8 mouse cellular contexts compared by ENCODE assay signal in genomic region chr19:43675525-43676400, GRCm38 (mm10). TPM values are rescaled to one million over a fixed set of nuclear protein-coding genes. Genes with fewer than 3 reads are reported as not detected.
A peak's percentile ranks its signal among the peaks of the same experiment; 100 is the strongest.
DNase-seq lines count a peak whose midpoint lies in the region; ATAC-seq and TF ChIP-seq lines count a peak whose summit lies in the region.

No protein-coding gene starts in this region.

- no peak for ATAC-seq in hindbrain, embryonic 14.5 days (ENCODE audit: low FRiP score)
- ATAC-seq in liver, embryonic 14.5 days (ENCODE audit: insufficient read depth), result 0 out of 2 replicates have a peak, but pooled peaks have one; percentile 2
- 0 out of 2 replicates have a peak, but pooled peaks have one; percentile 6 for ATAC-seq in neural tube, embryonic 14.5 days (ENCODE audit: low read depth)

- H3K27ac ChIP-seq in heart, embryonic 10.5 days, result peak overlapping the region; percentile 97
- H3K27ac ChIP-seq in embryonic facial prominence, embryonic 10.5 days (replicated peaks), result peak overlapping the region; percentile 90
- peak overlapping the region; percentile 92 for H3K27ac ChIP-seq in hindbrain, embryonic 14.5 days
- peak overlapping the region; percentile 78 for H3K27ac ChIP-seq in liver, embryonic 14.5 days
- peak overlapping the region; percentile 94 for H3K27ac ChIP-seq in neural tube, embryonic 14.5 days (ENCODE audit: low read depth, low read length)

- H3K36me3 ChIP-seq in heart, embryonic 10.5 days, result no peaks in the 10 kb centered on the region
- no peaks in the 10 kb centered on the region for H3K36me3 ChIP-seq in embryonic facial prominence, embryonic 10.5 days (replicated peaks)
- H3K36me3 ChIP-seq in hindbrain, embryonic 14.5 days (replicated peaks; ENCODE audit: control insufficient read depth, insufficient read depth), result no peaks in the 10 kb centered on the region
- no peaks in the 10 kb centered on the region for H3K36me3 ChIP-seq in liver, embryonic 14.5 days (replicated peaks; ENCODE audit: control insufficient read depth, insufficient read depth, low read depth)
- H3K36me3 ChIP-seq in neural tube, embryonic 14.5 days (ENCODE audit: control insufficient read depth, insufficient read depth, low read length), result no peaks in the 10 kb centered on the region

- H3K9ac ChIP-seq in hindbrain, embryonic 14.5 days, result peak overlapping the region; percentile 58
- H3K9ac ChIP-seq in liver, embryonic 14.5 days (replicated peaks), result peak overlapping the region; percentile 88
- peak overlapping the region; percentile 62 for H3K9ac ChIP-seq in neural tube, embryonic 14.5 days (replicated peaks; ENCODE audit: low read depth, low read length)

- H3K4me1 ChIP-seq in heart, embryonic 10.5 days, result peaks cover 23% of the 10 kb centered on the region
- H3K4me1 ChIP-seq in embryonic facial prominence, embryonic 10.5 days, result peaks cover 25% of the 10 kb centered on the region
- peaks cover 20% of the 10 kb centered on the region for H3K4me1 ChIP-seq in hindbrain, embryonic 14.5 days (replicated peaks; ENCODE audit: control insufficient read depth, insufficient read depth, low read length)
- peaks cover 9 to 15% of the 10 kb centered on the region in 2 experiments for H3K4me1 ChIP-seq in liver, embryonic 14.5 days (replicated peaks; ENCODE audit: control insufficient read depth in 2 of 2, insufficient read depth in 2 of 2, low read length in 1 of 2)
- H3K4me1 ChIP-seq in neural tube, embryonic 14.5 days (ENCODE audit: control insufficient read depth, insufficient read depth, low read length), result peaks cover 9% of the 10 kb centered on the region; the same call in 1 of the 2 replicates

- TF ChIP-seq CTCF in liver, embryonic 14.5 days (IDR thresholded peaks at IDR 0.05; ENCODE audit: low read depth), result no peak

- peaks cover 2% of the 10 kb centered on the region; the same call in 1 of the 2 replicates for H3K9me3 ChIP-seq in heart, embryonic 10.5 days
- H3K9me3 ChIP-seq in embryonic facial prominence, embryonic 10.5 days, result no peaks in the 10 kb centered on the region
- no peaks in the 10 kb centered on the region for H3K9me3 ChIP-seq in hindbrain, embryonic 14.5 days (ENCODE audit: control insufficient read depth, low read length)
- H3K9me3 ChIP-seq in liver, embryonic 14.5 days (ENCODE audit: control insufficient read depth, low read length), result no peaks in the 10 kb centered on the region
- H3K9me3 ChIP-seq in neural tube, embryonic 14.5 days (ENCODE audit: control insufficient read depth, low read length), result no peaks in the 10 kb centered on the region

- DNase-seq in heart, embryonic 10.5 days (ENCODE audit: low spot score), result no peak
- no peak for DNase-seq in heart, adult 8-10 months (ENCODE audit: low spot score)
- peak; percentile 32 for DNase-seq in ES-CJ7 (ENCODE audit: low read depth, low spot score)
- DNase-seq in embryonic facial prominence, embryonic 10.5 days (ENCODE audit: low spot score), result no peak
- DNase-seq in hindbrain, embryonic 14.5 days (ENCODE audit: low spot score), result peak; percentile 36
- peak in 1 of 3 experiments; percentile 33 for DNase-seq in liver, embryonic 14.5 days (ENCODE audit: low read depth in 3 of 3, low spot score in 3 of 3)
- DNase-seq in cerebellum, adult 8-10 months, result no peak

- peak overlapping the region; percentile 83 for H3K4me2 ChIP-seq in hindbrain, embryonic 14.5 days (replicated peaks)
- H3K4me2 ChIP-seq in liver, embryonic 14.5 days (ENCODE audit: low read depth), result peak overlapping the region; percentile 99
- H3K4me2 ChIP-seq in neural tube, embryonic 14.5 days (ENCODE audit: low read depth, low read length), result peak overlapping the region; percentile 74

- peak overlapping the region; percentile 96 for H3K4me3 ChIP-seq in heart, embryonic 10.5 days
- peak overlapping the region; percentile 93 for H3K4me3 ChIP-seq in embryonic facial prominence, embryonic 10.5 days
- peak overlapping the region; percentile 97 for H3K4me3 ChIP-seq in hindbrain, embryonic 14.5 days (replicated peaks; ENCODE audit: low read length)
- peak overlapping the region; percentile 73 to 75 for H3K4me3 ChIP-seq in liver, embryonic 14.5 days (ENCODE audit: insufficient read depth in 1 of 2, low read depth in 2 of 2, low read length in 2 of 2)
- H3K4me3 ChIP-seq in neural tube, embryonic 14.5 days (ENCODE audit: low read depth, low read length), result peak overlapping the region; percentile 62

- peaks cover 21% of the 10 kb centered on the region; the same call in 1 of the 2 replicates for H3K27me3 ChIP-seq in heart, embryonic 10.5 days (ENCODE audit: insufficient read depth, poor library complexity, severe bottlenecking)
- peaks cover 20% of the 10 kb centered on the region for H3K27me3 ChIP-seq in embryonic facial prominence, embryonic 10.5 days (replicated peaks; ENCODE audit: low read depth, poor library complexity, severe bottlenecking)
- no peaks in the 10 kb centered on the region for H3K27me3 ChIP-seq in hindbrain, embryonic 14.5 days (ENCODE audit: control insufficient read depth, insufficient read depth, low read length)
- no peaks in the 10 kb centered on the region for H3K27me3 ChIP-seq in liver, embryonic 14.5 days (ENCODE audit: control insufficient read depth, insufficient read depth, low read length)
- no peaks in the 10 kb centered on the region for H3K27me3 ChIP-seq in neural tube, embryonic 14.5 days (ENCODE audit: control insufficient read depth, insufficient read depth, low read length)

- no peak for TF ChIP-seq EP300 in liver, embryonic 14.5 days (IDR thresholded peaks at IDR 0.05; ENCODE audit: low read depth)

- WGBS in heart, embryonic 10.5 days, result 3% methylated on average over 43 of the region's 43 CpGs
- WGBS in embryonic facial prominence, embryonic 10.5 days, result 3% methylated on average over 43 of the region's 43 CpGs
- WGBS in hindbrain, embryonic 14.5 days, result 2% methylated on average over 43 of the region's 43 CpGs
- 2% methylated on average over 43 of the region's 43 CpGs for WGBS in liver, embryonic 14.5 days (ENCODE audit: insufficient replicate concordance)
- 2% methylated on average over 43 of the region's 43 CpGs for WGBS in neural tube, embryonic 14.5 days

RNA-seq across cellular contexts. Expression of gene Slc25a28, which starts 1.1 kb away (rescaled TPM):
- 9.2 and 13.7 TPM in 2 replicates for polyA plus RNA-seq in heart, embryonic 10.5 days (2016; fragmentation: Nextera tagmentation; extraction: Ambion mirVana)
- 10 to 100 TPM; 24.8 to 29.5 (median 27.4) TPM for total RNA-seq in heart, adult 8-10 months (2022)
- 10.3 and 10.9 TPM in 2 replicates for polyA plus RNA-seq in embryonic facial prominence, embryonic 10.5 days (2016; fragmentation: Nextera tagmentation; extraction: Ambion mirVana)
- 14.2 and 14.9 TPM in 2 replicates for polyA plus RNA-seq in hindbrain, embryonic 14.5 days (2014; fragmentation: Nextera tagmentation; extraction: Ambion mirVana)
- polyA plus RNA-seq in liver, embryonic 14.5 days (2012; rRNA removed), result 16.5 and 19.0 TPM in 2 replicates
- 4.4 and 5.1 TPM in 2 replicates for polyA plus RNA-seq in liver, embryonic 14.5 days (2014; fragmentation: Nextera tagmentation; extraction: Ambion mirVana)
- 14.1 and 15.5 TPM in 2 replicates for polyA plus RNA-seq in neural tube, embryonic 14.5 days (2014; fragmentation: Nextera tagmentation; extraction: Ambion mirVana)

RNA-seq across cellular contexts. Expression of gene Entpd7, which starts 13.7 kb away (rescaled TPM):
- 7.7 and 7.9 TPM in 2 replicates for polyA plus RNA-seq in heart, embryonic 10.5 days (2016; fragmentation: Nextera tagmentation; extraction: Ambion mirVana)
- 1 to 10 TPM; 1.6 to 2.6 (median 2.1) TPM for total RNA-seq in heart, adult 8-10 months (2022)
- 8.9 and 9.8 TPM in 2 replicates for polyA plus RNA-seq in embryonic facial prominence, embryonic 10.5 days (2016; fragmentation: Nextera tagmentation; extraction: Ambion mirVana)
- polyA plus RNA-seq in hindbrain, embryonic 14.5 days (2014; fragmentation: Nextera tagmentation; extraction: Ambion mirVana), result 11.9 and 13.0 TPM in 2 replicates
- 1.2 and 1.5 TPM in 2 replicates for polyA plus RNA-seq in liver, embryonic 14.5 days (2012; rRNA removed)
- 2.6 and 3.3 TPM in 2 replicates for polyA plus RNA-seq in liver, embryonic 14.5 days (2014; fragmentation: Nextera tagmentation; extraction: Ambion mirVana)
- 13.7 and 14.5 TPM in 2 replicates for polyA plus RNA-seq in neural tube, embryonic 14.5 days (2014; fragmentation: Nextera tagmentation; extraction: Ambion mirVana)

Comparison
In these comparisons a context has a peak if more than half of its experiments do, and no peak if none do; other contexts are left out.
1. DNase-seq: peak in ES-CJ7 (single experiment) and hindbrain, embryonic 14.5 days (single experiment); none in heart, embryonic 10.5 days (single experiment), heart, adult 8-10 months (single experiment), embryonic facial prominence, embryonic 10.5 days (single experiment) and cerebellum, adult 8-10 months (single experiment).
2. Peak in every context shown above with its lines, with median percentiles within 50 percentile points of each other: H3K27ac ChIP-seq, H3K4me3 ChIP-seq, H3K4me2 ChIP-seq and H3K9ac ChIP-seq.